Mouse (Mus musculus) NIH3T3 (cell line): Measurements from ENCODE around the gene Rsph10b.
A peak's percentile ranks its signal among the peaks of the same experiment; 100 is the strongest.

ENCODE experiments used
- DNase-seq: peaks from one replicate; pipeline ENCODE4 v3.0.0-alpha.2; 2012; ENCODE audit warnings: low read depth

Rsph10b gene

DNA sequence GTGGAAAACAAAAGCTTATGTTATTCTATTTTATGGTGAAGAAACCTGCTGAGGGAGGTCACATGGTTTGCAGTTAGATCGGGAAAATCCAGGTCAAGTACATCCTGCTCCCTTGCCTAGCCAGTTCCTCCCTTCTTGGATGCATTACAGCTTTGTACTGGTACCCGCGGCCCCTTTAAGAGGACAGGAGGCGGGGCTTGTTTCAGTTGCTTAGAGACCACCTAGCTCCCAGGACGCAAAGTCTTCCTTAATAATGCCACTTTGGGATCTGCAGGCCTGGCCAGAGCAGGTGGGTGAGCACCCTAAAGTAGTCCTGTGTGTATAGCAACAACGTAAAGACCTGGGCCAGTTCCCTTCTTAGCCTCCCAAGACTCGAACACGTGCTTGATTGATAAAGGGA lies at the start of gene Rsph10b:
TSS of gene Rsph10b (plus strand) at position 205 of the 400 bp plus-strand sequence.
- no peak for DNase-seq

DNA sequence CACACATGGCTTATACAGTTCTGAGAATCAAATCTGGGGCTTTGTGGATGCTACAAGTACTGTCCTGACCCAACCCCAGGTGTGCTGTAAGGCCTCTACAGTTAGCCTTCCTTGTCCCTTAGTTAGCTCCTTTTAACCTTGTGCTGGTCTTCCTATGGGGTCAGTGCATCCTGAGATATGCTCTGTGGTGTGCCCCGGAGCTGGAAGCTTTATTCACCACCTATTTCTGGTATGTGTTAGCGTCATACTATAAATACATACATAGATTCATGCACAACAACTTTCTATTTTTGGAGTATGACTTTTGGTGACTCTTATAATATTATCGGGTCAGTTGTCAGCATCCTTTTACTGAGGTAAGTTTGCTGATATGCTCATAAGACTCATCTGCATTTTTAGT lies 47.6 kb upstream of the Rsph10b start:
- DNase-seq: no peak

DNA sequence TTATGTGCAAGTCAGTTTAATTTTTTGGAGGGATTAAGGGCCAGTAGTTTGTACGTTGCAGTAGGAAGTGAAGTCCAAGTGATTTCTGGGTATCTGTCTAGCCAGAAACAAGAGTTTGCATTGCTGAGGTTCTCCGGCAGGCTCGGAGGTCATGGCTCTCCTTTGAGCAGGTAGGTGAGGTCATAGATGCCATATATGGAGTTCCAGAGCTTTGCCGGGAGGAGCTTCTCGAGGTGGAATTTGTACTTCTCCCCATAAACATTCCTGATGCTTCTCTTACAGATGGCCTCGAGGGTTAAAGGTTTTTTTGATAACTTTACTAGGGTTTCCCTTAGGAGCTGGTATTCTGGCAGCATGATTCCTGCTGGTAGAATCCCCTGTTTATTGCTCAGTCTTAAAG lies 42.1 kb upstream of the Rsph10b start:
- DNase-seq: no peak

DNA sequence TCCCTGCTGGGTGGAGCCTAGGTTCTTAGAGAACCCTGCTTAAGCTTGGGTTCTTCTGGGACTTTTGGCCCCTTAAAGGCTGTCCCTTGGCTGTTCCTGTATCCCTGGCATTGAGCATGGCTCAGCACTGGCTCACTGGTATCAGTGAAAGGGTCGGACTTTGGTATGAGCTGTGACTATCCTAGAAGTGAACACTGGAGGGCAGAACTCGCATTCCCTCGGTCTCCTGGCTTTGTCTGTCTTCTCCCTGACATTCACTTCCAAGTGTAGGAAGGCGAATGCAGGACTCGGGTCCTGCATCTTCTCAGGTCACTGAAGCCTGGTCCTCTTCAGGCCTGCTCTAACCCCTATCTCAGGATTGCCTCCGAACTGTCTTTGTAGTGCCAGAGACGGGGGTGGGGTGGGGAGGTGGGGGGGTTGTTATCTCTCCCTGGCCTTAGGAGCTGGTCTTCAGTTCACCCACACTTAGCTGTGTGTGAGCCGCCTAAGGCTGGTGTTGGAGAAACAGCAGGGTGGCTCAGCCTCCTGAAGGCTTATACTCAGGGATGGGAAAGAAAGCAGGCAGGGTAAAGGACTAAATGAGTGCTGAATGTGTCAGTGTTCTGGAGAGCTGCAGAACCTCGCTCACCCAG lies 40.5 kb upstream of the Rsph10b start:
- no peak for DNase-seq

DNA sequence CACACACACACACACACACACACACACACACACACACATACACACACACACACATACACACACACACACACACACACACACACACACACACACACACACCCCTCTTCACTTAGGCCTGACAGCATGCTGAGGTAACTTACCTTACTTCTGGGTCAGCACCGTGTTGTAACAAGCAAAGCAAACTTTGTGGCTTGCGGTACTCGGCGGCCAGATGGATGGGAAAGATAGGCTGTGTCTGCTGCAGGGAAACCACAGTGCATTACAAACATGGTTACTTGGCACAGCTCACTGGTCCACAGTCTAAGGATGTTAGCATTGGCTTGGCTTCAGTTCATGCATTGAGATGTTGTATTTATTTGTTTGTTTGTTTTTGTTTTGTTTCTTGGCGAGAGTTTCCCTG lies 39.4 kb upstream of the Rsph10b start:
- DNase-seq: peak; percentile 29

DNA sequence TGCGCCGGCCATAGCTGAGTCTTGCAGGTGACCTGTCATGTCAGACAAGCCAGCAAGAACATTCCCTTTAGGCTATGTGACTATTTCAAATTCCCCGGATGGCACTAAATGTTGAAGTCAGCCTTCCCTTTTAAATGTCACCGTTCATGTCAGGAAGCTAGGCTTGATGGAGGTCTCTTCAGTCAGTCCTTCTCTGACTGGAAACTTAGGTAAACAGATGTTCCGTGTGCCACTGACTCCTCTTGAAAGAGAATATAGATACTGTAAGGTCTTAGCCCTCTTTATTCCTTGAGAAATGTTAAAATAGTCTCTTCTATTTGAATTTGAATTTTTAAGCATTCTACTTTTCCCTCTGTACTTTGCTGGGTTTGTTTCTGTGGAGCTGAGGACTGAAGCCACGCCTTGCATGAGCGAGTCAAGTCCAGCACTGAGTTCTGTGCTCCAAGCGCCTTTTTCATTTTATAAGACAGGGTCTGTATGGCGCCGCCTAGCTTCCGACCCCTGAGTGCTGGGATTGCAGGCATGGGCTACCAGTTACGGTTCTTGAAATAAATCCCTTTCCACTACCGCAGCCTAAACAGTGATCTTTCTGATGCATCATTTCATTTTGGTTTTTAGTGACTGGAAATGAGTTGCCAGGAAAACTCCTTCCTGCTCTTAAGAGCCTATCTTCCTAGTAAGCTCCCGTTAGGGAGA lies 35.1 kb upstream of the Rsph10b start, which contains the start of gene Ankrd61:
TSS of gene Ankrd61 (minus strand) at position 51 of the 696 bp plus-strand sequence.
- no peak for DNase-seq

DNA sequence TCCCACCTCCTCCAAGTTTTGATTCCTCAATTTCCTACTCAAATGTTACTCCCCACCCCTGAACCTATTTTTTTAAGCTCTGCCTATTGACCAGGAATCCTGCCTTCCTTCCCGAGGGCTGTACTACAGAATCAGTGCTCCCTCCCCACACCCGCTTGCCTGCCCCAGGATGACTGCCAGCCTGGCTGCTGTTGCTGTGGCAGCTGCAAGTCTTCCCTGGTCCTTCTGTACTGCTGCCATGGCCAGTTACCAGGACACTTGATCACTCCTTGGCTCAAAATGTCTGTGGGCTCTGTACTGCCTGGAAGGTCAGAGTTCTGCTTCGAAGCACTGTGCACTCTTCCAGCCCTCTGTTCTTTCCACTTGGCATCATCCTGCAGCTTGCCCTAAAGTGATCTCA lies 30.7 kb upstream of the Rsph10b start:
- no peak for DNase-seq

DNA sequence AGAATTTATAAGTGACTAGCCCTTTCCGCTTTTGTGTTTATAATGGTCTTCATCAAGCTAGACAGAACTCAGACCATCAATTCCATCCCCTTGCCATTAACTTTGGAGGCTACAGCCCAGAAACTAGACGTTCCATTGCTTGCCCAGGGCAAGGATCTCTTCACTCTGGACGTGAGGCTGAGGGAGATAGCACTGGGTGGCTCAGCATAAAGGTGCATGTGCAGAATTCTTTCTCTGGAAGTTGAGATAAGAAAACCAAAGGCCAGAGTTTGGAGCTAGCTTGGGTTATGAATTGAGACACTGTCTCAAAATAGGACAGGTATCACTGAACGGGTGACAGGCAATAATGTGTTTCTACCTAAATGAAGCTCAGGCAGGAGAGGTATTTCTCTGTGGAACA lies 29.0 kb upstream of the Rsph10b start:
- no peak for DNase-seq

DNA sequence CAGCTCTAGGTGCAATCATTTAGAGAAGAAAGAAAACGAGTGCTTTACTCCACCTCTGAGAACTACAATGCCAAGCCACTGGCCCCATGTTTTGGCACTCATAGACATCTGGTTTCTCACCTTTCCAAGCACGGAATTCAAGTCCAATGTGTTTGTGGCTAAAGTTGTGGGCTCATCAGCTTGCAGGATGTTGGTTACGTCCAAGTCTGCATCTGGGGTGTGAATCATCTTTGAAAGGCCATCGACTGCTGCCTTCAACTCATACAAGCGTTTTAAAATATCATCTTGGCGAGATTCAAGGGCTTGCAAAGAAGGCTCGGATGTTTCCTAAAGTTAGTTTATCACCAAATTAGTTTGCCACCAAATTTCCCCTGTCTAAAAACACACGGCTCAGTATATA lies 26.4 kb upstream of the Rsph10b start:
- peak; percentile 21 for DNase-seq

DNA sequence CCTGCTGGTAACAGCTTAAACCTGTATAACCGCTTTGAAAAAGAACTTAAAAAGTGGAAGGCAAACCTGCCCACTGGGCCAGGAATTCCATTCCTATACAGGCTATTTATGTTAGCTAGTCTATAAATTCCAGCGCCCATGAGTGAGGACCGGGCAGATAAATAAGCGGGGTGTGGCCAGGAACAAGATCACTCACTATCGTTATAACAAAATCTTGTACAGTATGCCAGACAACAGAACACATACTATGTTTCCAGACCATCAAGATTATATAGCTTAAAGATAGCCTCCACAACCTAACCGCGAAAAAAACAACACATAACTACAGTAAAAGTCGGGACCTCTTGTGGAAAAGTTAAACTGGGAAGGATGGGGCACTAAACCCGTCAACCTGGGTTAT lies 23.9 kb upstream of the Rsph10b start:
- DNase-seq: peak; percentile 17

DNA sequence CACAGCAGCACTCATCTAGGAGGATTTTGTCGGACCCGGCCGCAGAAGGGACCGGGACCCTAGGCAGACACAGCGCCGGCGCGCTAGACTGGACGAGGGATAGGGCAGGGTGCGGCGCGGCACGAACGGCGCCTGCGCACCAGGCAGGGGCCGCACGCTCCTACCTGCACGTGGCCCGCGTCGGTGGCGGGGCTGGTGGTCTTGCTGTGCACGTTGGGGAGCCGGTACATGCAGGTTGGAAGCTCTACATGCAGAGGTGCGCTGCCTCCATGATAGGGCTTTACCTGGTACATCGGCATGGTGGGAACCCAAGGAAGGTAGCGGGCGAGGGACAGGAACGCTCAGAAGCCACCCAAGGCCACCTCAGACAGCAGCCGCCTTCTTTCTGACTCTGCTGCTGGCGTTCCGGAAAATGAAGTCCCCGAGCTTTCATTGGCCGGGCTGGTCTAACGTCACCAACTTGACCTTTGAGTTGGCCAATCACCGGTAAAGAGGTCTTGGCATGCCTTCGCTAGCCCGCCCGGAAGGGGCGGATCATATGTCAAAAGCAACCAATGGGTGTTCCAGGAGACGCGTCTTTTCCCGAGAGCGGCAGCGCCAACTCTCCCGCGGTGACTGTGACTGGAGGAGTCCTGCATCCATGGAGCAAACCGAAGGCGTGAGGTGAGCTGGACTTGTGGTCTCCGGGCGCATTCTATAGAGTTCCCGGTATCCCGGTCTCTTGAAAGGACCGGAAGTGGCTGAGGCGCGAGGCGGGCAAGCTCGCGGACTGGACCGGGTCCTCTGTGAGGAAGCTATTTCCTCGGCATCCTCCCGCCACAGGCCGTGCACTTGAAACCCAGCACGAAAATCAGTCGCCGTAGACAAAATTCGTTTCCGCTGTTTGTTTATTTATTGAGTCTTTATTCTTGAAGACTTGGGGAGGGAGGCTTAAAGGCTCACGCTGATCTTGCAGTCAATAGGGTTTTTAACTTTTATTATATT lies 23.1 kb upstream of the Rsph10b start, which contains the start of the genes Aimp2 and Pms2:
TSS of gene Aimp2 (minus strand) at position 431 of the 984 bp plus-strand sequence.
TSS of gene Pms2 (plus strand) at position 548 of the 984 bp plus-strand sequence.
- peak; percentile 98 for DNase-seq

DNA sequence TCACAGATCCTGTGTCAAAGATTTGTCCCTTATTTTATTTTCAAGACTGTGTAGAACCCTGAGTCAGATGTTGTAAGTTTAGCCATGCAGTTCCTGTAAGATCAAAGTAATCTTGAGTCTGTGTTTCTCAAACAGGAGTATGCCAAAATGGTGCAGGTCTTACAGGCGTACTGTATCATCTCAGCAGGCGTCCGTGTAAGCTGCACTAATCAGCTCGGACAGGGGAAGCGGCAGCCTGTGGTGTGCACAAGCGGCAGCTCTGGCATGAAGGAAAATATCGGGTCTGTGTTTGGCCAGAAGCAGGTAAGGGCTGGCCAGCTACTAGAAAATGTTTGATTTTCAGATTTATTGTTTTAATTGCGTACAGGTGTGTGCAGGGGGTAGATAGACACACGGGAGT lies 16.6 kb upstream of the Rsph10b start:
- no peak for DNase-seq

DNA sequence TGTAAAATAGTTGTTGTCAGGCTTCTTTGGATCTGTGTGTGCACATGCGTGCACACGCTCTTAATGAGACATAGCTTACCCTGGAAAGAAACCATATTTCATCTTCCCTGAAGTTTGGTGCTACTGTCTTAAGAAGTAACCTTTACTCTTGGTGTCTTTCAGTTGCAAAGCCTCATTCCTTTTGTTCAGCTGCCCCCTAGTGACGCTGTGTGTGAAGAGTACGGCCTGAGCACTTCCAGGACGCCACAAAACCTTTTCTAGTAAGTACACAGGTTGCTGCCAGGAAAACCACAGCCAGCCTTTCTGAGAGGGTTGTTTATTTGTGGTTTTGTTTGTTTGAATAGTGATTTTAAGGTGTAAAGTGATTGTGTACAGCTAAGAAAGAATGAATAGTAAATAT lies 15.4 kb upstream of the Rsph10b start:
- peak; percentile 83 for DNase-seq

DNA sequence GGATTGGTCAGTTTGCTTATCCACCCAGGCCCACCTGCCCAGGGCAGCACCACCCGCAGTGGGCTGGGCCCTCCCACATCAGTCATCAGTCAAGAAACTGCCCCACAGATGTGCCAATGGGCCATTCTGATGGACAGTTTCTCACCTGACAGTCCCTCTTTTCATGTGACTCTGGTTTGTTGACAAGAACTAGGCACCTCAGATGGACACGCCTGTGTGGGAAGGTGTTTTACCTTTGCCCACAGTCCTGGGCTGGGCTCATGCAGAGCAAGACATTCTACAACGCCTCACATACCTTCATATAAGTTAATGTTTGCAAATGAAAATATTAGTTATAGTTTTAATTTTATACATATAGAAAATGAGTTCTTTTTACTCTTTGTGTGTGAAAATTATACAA lies 14.7 kb upstream of the Rsph10b start:
- DNase-seq: no peak

DNA sequence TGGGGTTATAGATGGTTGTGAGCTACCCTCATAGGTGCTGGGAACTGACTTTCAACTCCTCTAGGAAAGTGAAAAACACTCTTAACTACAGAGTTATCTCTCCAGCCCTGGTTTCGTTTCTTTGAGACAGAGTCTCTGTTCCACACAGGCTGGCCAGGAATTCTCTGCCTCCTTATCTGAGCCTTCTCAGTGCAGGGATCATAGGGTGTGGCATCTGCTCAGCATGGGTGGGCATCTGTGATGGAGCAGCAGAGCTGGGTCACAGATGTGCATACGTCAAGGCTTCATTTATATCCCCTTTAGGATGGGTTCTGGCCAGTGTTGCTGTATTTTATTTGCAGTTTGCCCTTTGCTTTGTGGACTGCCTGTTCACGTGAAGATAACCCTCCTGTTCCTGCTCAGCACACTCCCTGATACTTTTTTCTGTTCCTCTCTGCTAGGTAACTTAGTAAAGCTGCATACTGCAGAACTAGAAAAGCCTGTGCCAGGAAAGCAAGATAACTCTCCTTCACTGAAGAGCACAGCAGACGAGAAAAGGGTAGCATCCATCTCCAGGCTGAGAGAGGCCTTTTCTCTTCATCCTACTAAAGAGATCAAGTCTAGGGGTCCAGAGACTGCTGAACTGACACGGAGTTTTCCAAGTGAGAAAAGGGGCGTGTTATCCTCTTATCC lies 7.9 kb upstream of the Rsph10b start:
- DNase-seq: no peak

DNA sequence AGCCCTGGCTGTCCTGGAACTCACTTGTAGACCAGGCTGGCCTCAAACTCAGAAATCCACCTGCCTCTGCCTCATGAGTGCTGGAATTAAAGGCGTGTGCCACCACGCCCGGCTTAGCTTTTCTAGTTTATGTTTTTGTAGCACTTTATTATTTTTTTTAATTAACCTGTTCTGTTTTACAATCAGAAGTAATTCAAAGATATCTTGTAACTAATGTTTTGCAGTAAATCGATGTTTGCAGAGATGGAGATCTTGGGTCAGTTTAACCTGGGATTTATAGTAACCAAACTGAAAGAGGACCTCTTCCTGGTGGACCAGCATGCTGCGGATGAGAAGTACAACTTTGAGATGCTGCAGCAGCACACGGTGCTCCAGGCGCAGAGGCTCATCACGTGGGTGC lies 5.0 kb upstream of the Rsph10b start, which contains the start of gene Gm42421:
TSS of gene Gm42421 (plus strand) at position 301 of the 400 bp plus-strand sequence.
- DNase-seq: no peak

DNA sequence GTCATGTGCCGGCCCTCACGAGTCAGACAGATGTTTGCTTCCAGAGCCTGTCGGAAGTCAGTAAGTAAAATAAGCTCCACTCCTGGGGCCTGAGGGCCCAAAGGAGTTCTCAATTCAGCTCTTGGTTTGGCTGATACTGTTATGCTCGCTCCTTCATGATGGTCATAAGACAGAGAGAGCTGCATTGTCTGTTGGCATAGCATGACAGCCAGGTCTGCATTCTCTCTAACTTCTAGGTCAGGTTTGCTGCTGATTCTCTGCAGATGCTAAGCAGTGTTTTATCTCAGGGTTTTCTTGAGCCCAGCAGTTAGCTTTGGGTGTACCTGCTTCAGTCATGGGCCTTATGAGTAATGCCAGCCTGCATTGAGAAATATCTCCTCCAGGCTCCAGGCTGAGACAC lies 3.5 kb upstream of the Rsph10b start:
- DNase-seq: no peak

DNA sequence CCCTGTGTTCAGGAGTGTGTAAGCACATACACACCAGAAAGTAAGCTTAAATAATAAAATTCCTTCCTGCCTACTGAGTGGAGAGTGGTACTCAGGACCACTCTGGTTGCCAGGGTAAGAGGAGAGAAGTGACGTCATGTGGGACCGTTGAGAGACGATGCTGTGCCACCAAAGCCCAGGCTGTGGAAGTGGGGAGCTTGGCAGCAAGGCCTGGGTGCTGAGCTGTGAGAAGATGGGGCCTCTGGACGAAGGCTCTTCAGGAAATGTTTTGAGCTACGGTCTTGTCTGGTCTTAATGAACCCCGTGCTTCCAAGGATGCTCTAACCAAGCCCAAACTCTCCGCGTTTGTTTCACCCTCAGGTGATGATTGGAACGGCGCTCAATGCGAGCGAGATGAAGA lies 2.2 kb upstream of the Rsph10b start:
- DNase-seq: no peak

DNA sequence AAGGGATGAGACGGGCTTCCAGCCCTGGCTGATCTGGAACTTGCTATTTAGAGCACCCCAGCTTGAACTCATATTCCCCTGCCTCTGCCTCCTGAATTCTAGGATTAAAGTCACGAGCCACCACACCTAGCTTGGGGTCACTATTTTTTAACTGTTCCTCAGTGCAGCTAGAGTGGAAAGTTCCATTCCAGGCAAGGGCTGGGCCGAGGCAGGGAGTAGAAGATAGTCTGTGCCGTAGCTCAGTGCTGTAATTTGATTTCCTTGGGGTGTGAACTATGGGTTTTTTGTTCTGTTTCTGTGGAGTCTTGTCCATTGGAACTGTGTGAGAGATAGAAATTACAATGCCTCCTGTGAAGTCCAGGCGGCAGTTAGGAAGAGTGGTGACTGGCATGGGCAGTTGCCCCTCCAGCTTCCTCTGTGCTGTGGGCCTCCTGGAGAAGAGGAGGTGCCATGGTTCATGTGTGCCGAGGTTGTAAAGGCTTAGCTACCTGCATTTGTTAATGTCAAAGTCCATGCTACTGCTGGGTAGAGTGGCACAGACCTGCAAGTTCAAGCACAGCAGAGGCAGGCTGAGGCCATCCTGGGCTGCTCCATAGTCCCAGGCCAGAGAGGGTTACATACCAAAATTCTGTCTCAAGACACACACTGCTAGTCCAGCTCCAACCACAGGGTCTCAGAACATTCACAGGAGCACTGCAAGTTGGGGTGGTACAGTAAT lies 813 bp upstream of the Rsph10b start:
- no peak for DNase-seq

DNA sequence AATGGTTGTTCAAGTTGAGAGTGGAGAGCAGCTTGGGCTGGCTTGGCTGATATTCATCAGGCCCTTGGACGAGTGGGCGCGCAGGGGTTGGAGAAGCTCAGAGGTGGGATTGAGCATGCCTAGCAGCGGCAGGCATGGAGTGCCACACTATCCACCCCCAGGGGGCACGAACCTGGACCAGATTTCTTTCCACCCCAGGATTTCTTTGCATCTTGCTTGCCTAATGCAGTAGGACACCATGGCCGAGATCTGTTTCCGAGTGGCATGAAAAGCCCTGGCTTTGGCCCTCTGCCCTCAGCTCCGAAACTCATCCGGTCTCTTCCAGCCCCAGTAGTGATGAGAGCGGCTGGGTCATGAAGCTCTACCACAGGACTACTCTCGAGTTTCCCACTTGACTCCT lies 579 bp downstream of the Rsph10b start:
- DNase-seq: no peak

DNA sequence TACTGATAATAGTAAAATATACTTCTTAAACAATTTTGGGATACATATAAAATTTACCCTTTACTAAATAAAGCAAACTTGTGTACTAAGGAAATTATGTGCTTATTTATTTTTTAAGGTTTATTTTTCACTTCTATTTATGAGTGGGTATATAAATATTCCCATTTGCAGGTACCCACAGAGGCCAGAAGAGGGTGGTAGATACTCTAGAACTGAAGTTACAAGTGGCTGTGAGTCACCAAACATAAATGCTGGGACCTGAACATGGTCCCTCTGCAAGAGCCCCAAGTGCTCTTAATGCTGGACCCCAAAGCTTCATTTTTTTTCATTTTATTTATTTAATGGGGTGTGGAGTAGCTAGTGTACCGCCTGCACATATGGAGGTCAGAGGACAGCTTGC lies 1.0 kb downstream of the Rsph10b start:
- DNase-seq: no peak
